Mouse (Mus musculus) kidney, adult 2 months (tissue): ENCODE data around the gene Pyroxd1.

Source experiments
- CTCF ChIP-seq: fragments of 200-500 bp; conservative IDR thresholded peaks from 2 replicates; pipeline ENCODE4 v1.5.1; 2011; ENCODE audit warnings: low read depth, mild to moderate bottlenecking, control low read depth, low read length, moderate library complexity, mixed read lengths; ENCODE audit not compliant: insufficient read depth, insufficient read length
- POLR2A ChIP-seq: fragments of 200-500 bp; IDR thresholded peaks from one replicate; pipeline ENCODE4 v1.6.1; 2011; ENCODE audit warnings: low read depth, low read length, control low read depth

- TF ChIP-seq POLR2A (no peak), CTCF (peak; percentile 27; the same call in 1 of the 2 replicates)
These were observed 18.9 kb upstream of the Pyroxd1 start for GRCm38 (mm10) chr6:142326598-142326997.
